8 mouse cellular contexts compared by ENCODE assay signal in the genomic region with DNA sequence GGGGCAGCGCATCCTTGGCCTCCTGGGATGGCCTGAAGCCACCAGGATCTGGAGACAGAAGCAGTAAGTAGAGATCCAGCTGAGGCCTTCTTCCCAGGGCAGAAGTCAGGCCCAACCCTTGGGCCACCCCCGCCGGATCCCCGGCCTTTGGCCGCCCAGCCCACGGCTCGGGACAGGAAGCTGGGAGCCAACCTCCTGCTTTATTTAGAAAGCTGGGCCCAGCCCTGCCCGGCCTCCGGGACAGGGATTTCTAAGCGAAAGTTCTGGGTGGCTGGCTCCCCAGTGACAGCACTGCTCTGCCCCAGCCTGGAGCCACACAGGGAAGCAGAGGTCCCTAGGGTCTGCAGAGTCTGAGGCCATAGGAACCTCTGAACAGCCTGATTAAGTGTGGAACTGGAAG. TPM values are rescaled to one million over a fixed set of nuclear protein-coding genes. Genes with fewer than 3 reads are reported as not detected.
DNase-seq lines count a peak whose midpoint lies in the region; ATAC-seq and TF ChIP-seq lines count a peak whose summit lies in the region.

No protein-coding gene starts in this region.

- H3K4me1 ChIP-seq in forebrain, embryonic 10.5 days = peaks cover 39% of the 10 kb centered on the region
- peaks cover 12% of the 10 kb centered on the region for H3K4me1 ChIP-seq in forebrain, embryonic 14.5 days (ENCODE audit: control insufficient read depth, insufficient read depth, low read length)
- peaks cover 7% of the 10 kb centered on the region for H3K4me1 ChIP-seq in intestine, postnatal 0 days (replicated peaks; ENCODE audit: control insufficient read depth, insufficient read depth, low read length)
- H3K4me1 ChIP-seq in liver, embryonic 16.5 days (ENCODE audit: control insufficient read depth, low read depth, low read length) = peaks cover 54% of the 10 kb centered on the region

- H3K27me3 ChIP-seq in forebrain, embryonic 10.5 days (ENCODE audit: poor library complexity, severe bottlenecking) = no peaks in the 10 kb centered on the region
- H3K27me3 ChIP-seq in forebrain, embryonic 14.5 days (replicated peaks; ENCODE audit: control insufficient read depth, insufficient read depth, low read length) = no peaks in the 10 kb centered on the region
- H3K27me3 ChIP-seq in intestine, postnatal 0 days (replicated peaks; ENCODE audit: control insufficient read depth, insufficient read depth, low read length) = no peaks in the 10 kb centered on the region
- no peaks in the 10 kb centered on the region for H3K27me3 ChIP-seq in liver, embryonic 16.5 days (ENCODE audit: control insufficient read depth, insufficient read depth, low read depth, low read length)

- ATAC-seq in forebrain, embryonic 14.5 days = no peak
- no peak for ATAC-seq in intestine, postnatal 0 days
- no peak for ATAC-seq in liver, embryonic 16.5 days (ENCODE audit: low read depth)

- no peaks in the 10 kb centered on the region for H3K9me3 ChIP-seq in forebrain, embryonic 10.5 days
- no peaks in the 10 kb centered on the region for H3K9me3 ChIP-seq in forebrain, embryonic 14.5 days (replicated peaks; ENCODE audit: control insufficient read depth, low read length)
- no peaks in the 10 kb centered on the region for H3K9me3 ChIP-seq in intestine, postnatal 0 days (ENCODE audit: control insufficient read depth)
- H3K9me3 ChIP-seq in liver, embryonic 16.5 days (replicated peaks; ENCODE audit: control insufficient read depth, low read length) = no peaks in the 10 kb centered on the region

- 0 out of 2 replicates have a peak overlapping the region, but pooled peaks have one; percentile 3 for H3K27ac ChIP-seq in forebrain, embryonic 10.5 days
- H3K27ac ChIP-seq in forebrain, embryonic 14.5 days (ENCODE audit: low read depth, low read length) = no peak overlapping the region
- H3K27ac ChIP-seq in intestine, postnatal 0 days (ENCODE audit: low read depth, low read length) = peak overlapping the region; percentile 84
- peak overlapping the region; percentile 73 for H3K27ac ChIP-seq in liver, embryonic 16.5 days (ENCODE audit: low read length)

- peaks cover 56% of the 10 kb centered on the region for H3K36me3 ChIP-seq in forebrain, embryonic 10.5 days (replicated peaks)
- peaks cover 12% of the 10 kb centered on the region; the same call in 1 of the 2 replicates for H3K36me3 ChIP-seq in forebrain, embryonic 14.5 days (ENCODE audit: control insufficient read depth, insufficient read depth, low read length)
- H3K36me3 ChIP-seq in intestine, postnatal 0 days (ENCODE audit: control insufficient read depth, insufficient read depth) = 0 out of 2 replicates have a peak, but pooled peaks cover 3% of the 10 kb centered on the region
- no peaks in the 10 kb centered on the region; the same call in 1 of the 2 replicates for H3K36me3 ChIP-seq in liver, embryonic 16.5 days (ENCODE audit: control insufficient read depth, insufficient read depth)

- peak overlapping the region; percentile 97; the same call in 1 of the 2 replicates for H3K4me3 ChIP-seq in forebrain, embryonic 10.5 days
- no peak overlapping the region for H3K4me3 ChIP-seq in forebrain, embryonic 14.5 days (ENCODE audit: low read depth, low read length)
- H3K4me3 ChIP-seq in intestine, postnatal 0 days (ENCODE audit: low read depth, low read length) = peak overlapping the region; percentile 80
- 0 out of 2 replicates have a peak overlapping the region, but pooled peaks have one; percentile 10 for H3K4me3 ChIP-seq in liver, embryonic 16.5 days (ENCODE audit: low read depth, low read length)

- TF ChIP-seq CTCF in intestine, postnatal 0 days (IDR thresholded peaks at IDR 0.05; ENCODE audit: low read depth) = no peak

- no peak overlapping the region for H3K9ac ChIP-seq in forebrain, embryonic 14.5 days (ENCODE audit: low read length)
- H3K9ac ChIP-seq in intestine, postnatal 0 days (ENCODE audit: low read depth, low read length) = peak overlapping the region; percentile 86; the same call in 1 of the 2 replicates
- peak overlapping the region; percentile 6; the same call in 1 of the 2 replicates for H3K9ac ChIP-seq in liver, embryonic 16.5 days (ENCODE audit: low read depth, low read length)

- no peak overlapping the region for H3K4me2 ChIP-seq in forebrain, embryonic 14.5 days (ENCODE audit: low read length)
- peak overlapping the region; percentile 75 for H3K4me2 ChIP-seq in intestine, postnatal 0 days (replicated peaks; ENCODE audit: low read depth)
- H3K4me2 ChIP-seq in liver, embryonic 16.5 days (ENCODE audit: low read depth, low read length) = peak overlapping the region; percentile 33; the same call in 1 of the 2 replicates

- 84% methylated on average over 10 of the region's 10 CpGs for WGBS in forebrain, embryonic 10.5 days
- WGBS in forebrain, embryonic 14.5 days = 83% methylated on average over 10 of the region's 10 CpGs
- 37% methylated on average over 10 of the region's 10 CpGs for WGBS in intestine, postnatal 0 days
- WGBS in liver, embryonic 16.5 days (ENCODE audit: insufficient replicate concordance) = 52% methylated on average over 10 of the region's 10 CpGs

- DNase-seq in forebrain, embryonic 10.5 days (ENCODE audit: extremely low spot score, low spot score) = no peak
- DNase-seq in forebrain, embryonic 14.5 days (ENCODE audit: low spot score) = no peak
- peak; percentile 60 for DNase-seq in gastrocnemius, postnatal 10 days
- DNase-seq in yolk sac, embryonic 10.5 days (ENCODE audit: low spot score) = no peak
- DNase-seq in layer of hippocampus, postnatal 25 days (ENCODE audit: extremely low spot score in 1 of 2, low spot score in 1 of 2) = no peak
- DNase-seq in right cerebral cortex, adult 2 months (ENCODE audit: low spot score in 2 of 2) = no peak

RNA-seq across cellular contexts. Expression of a gene that starts 3.2 kb away (rescaled TPM):
- 73.4 and 77.2 TPM in 2 replicates for polyA plus RNA-seq in forebrain, embryonic 10.5 days (2016; fragmentation: Nextera tagmentation; extraction: Ambion mirVana)
- 97.6 and 98.9 TPM in 2 replicates for polyA plus RNA-seq in forebrain, embryonic 14.5 days (2014; fragmentation: Nextera tagmentation; extraction: Ambion mirVana)
- total RNA-seq in gastrocnemius, postnatal 10 days (2021) = 10 to 100 TPM; 40.6 to 44.8 TPM
- 188 and 195 TPM in 2 replicates for polyA plus RNA-seq in intestine, postnatal 0 days (2015; fragmentation: Nextera tagmentation; extraction: Ambion mirVana)
- polyA plus RNA-seq in liver, embryonic 16.5 days (2015; fragmentation: Nextera tagmentation; extraction: Ambion mirVana) = 20.0 and 24.3 TPM in 2 replicates
- total RNA-seq in layer of hippocampus, postnatal 25 days (2021) = 100 to 1,000 TPM; 110 to 121 TPM

RNA-seq across cellular contexts. Expression of a gene that starts 17.5 kb away (rescaled TPM):
- 276 and 283 TPM in 2 replicates for polyA plus RNA-seq in forebrain, embryonic 10.5 days (2016; fragmentation: Nextera tagmentation; extraction: Ambion mirVana)
- polyA plus RNA-seq in forebrain, embryonic 14.5 days (2014; fragmentation: Nextera tagmentation; extraction: Ambion mirVana) = 415 and 532 TPM in 2 replicates
- total RNA-seq in gastrocnemius, postnatal 10 days (2021) = 100 to 1,000 TPM; 614 to 667 TPM
- polyA plus RNA-seq in intestine, postnatal 0 days (2015; fragmentation: Nextera tagmentation; extraction: Ambion mirVana) = 528 and 536 TPM in 2 replicates
- polyA plus RNA-seq in liver, embryonic 16.5 days (2015; fragmentation: Nextera tagmentation; extraction: Ambion mirVana) = 131 and 141 TPM in 2 replicates
- total RNA-seq in layer of hippocampus, postnatal 25 days (2021) = 100 to 1,000 TPM; 692 to 732 TPM

RNA-seq across cellular contexts. Expression of a gene that starts 17.8 kb away (rescaled TPM):
- 0.84 and 1.1 TPM in 2 replicates for polyA plus RNA-seq in forebrain, embryonic 10.5 days (2016; fragmentation: Nextera tagmentation; extraction: Ambion mirVana)
- 0.90 and 1.2 TPM in 2 replicates for polyA plus RNA-seq in forebrain, embryonic 14.5 days (2014; fragmentation: Nextera tagmentation; extraction: Ambion mirVana)
- total RNA-seq in gastrocnemius, postnatal 10 days (2021) = under 1 TPM; 0.47 to 0.77 TPM
- 0.64 and 0.78 TPM in 2 replicates for polyA plus RNA-seq in intestine, postnatal 0 days (2015; fragmentation: Nextera tagmentation; extraction: Ambion mirVana)
- 4.3 and 4.4 TPM in 2 replicates for polyA plus RNA-seq in liver, embryonic 16.5 days (2015; fragmentation: Nextera tagmentation; extraction: Ambion mirVana)
- total RNA-seq in layer of hippocampus, postnatal 25 days (2021) = 1 to 10 TPM; 2.4 to 3.2 TPM

RNA-seq across cellular contexts. Expression of a gene that starts 32.6 kb away (rescaled TPM):
- polyA plus RNA-seq in forebrain, embryonic 10.5 days (2016; fragmentation: Nextera tagmentation; extraction: Ambion mirVana) = 4.1 and 4.3 TPM in 2 replicates
- 12.0 and 17.2 TPM in 2 replicates for polyA plus RNA-seq in forebrain, embryonic 14.5 days (2014; fragmentation: Nextera tagmentation; extraction: Ambion mirVana)
- 1 to 10 TPM; 4.4 to 9.4 TPM for total RNA-seq in gastrocnemius, postnatal 10 days (2021)
- polyA plus RNA-seq in intestine, postnatal 0 days (2015; fragmentation: Nextera tagmentation; extraction: Ambion mirVana) = 3.0 and 5.2 TPM in 2 replicates
- 1.8 and 2.7 TPM in 2 replicates for polyA plus RNA-seq in liver, embryonic 16.5 days (2015; fragmentation: Nextera tagmentation; extraction: Ambion mirVana)
- total RNA-seq in layer of hippocampus, postnatal 25 days (2021) = 10 to 100 TPM; 22.5 to 32.3 TPM

RNA-seq across cellular contexts. Expression of a gene that starts 41.9 kb away (rescaled TPM):
- polyA plus RNA-seq in forebrain, embryonic 10.5 days (2016; fragmentation: Nextera tagmentation; extraction: Ambion mirVana) = 0.32 and 0.33 TPM in 2 replicates
- 0.26 and 0.53 TPM in 2 replicates for polyA plus RNA-seq in forebrain, embryonic 14.5 days (2014; fragmentation: Nextera tagmentation; extraction: Ambion mirVana)
- under 1 TPM; 0.56 to 0.61 TPM for total RNA-seq in gastrocnemius, postnatal 10 days (2021)
- 0.50 and 0.74 TPM in 2 replicates for polyA plus RNA-seq in intestine, postnatal 0 days (2015; fragmentation: Nextera tagmentation; extraction: Ambion mirVana)
- polyA plus RNA-seq in liver, embryonic 16.5 days (2015; fragmentation: Nextera tagmentation; extraction: Ambion mirVana) = 4.8 and 5.3 TPM in 2 replicates
- under 1 TPM; 0.35 to 0.54 TPM for total RNA-seq in layer of hippocampus, postnatal 25 days (2021)
